Mouse (Mus musculus) limb, embryonic 15.5 days (tissue): Measurements from ENCODE around the gene Srms. TPM values are rescaled to one million over a fixed set of nuclear protein-coding genes. Genes with fewer than 3 reads are reported as not detected.

Source experiments
- ATAC-seq: fragments of 200-750 bp; cut with Nextera tagmentation; 2 replicates; pipeline ENCODE4 v1.8.0; 2017; ENCODE audit warnings: low read depth, moderate TSS enrichment; ENCODE audit not compliant: insufficient number of reproducible peaks, low FRiP score, low TSS enrichment
- H3K27ac ChIP-seq: fragments of 300-500 bp; sonication (generic); 2 replicates; pipeline ENCODE4 v1.5.1; 2015; ENCODE audit warnings: moderate library complexity, mild to moderate bottlenecking, inconsistent platforms
- H3K27me3 ChIP-seq: fragments of 300-500 bp; sonication (generic); 2 replicates; pipeline ENCODE4 v1.6.1; 2015; ENCODE audit warnings: inconsistent platforms
- H3K36me3 ChIP-seq: fragments of 300-500 bp; sonication (generic); 2 replicates; pipeline ENCODE4 v1.6.1; 2015; ENCODE audit warnings: inconsistent platforms
- H3K4me1 ChIP-seq: fragments of 300-500 bp; sonication (generic); 2 replicates; pipeline ENCODE4 v1.6.1; 2015; ENCODE audit warnings: inconsistent platforms
- H3K4me2 ChIP-seq: fragments of 300-500 bp; sonication (generic); 2 replicates; pipeline ENCODE4 v1.6.1; 2015; ENCODE audit warnings: mild to moderate bottlenecking, inconsistent platforms
- H3K4me3 ChIP-seq: fragments of 300-500 bp; sonication (generic); 2 replicates; pipeline ENCODE4 v1.5.1; 2015; ENCODE audit warnings: mild to moderate bottlenecking, inconsistent platforms
- H3K9ac ChIP-seq: fragments of 300-500 bp; sonication (generic); 2 replicates; pipeline ENCODE4 v1.6.1; 2015; ENCODE audit warnings: inconsistent platforms
- H3K9me3 ChIP-seq: fragments of 300-500 bp; sonication (generic); 2 replicates; pipeline ENCODE4 v1.6.1; 2016; ENCODE audit warnings: inconsistent platforms
- WGBS: fragments of 180-500 bp; shearing (Covaris S2); methylation state at CpG from one replicate; pipeline ENCODE4 v1.1.7; 2015; 5-methylcytosine and 5-hydroxymethylcytosine counted together
- polyA plus RNA-seq: library from polyadenylated mRNA; unstranded; fragments of >200 nt; fragmentation: Nextera tagmentation; extraction: Ambion mirVana; gene quantifications from 2 replicates; pipeline ENCODE4 v1.2.1, GENCODE M21; 2015

Srms gene
- polyA plus RNA-seq, 1 experiment from 2014 or later, result 0.26 TPM

GRCm38 (mm10) chr2:181188681-181189080 lies 24.3 kb downstream of the Srms start:
- 38% methylated on average over 2 of the region's 2 CpGs for WGBS
- H3K36me3 ChIP-seq, result no peaks in the 10 kb centered on the region
- H3K4me1 ChIP-seq, result peaks cover 14% of the 10 kb centered on the region
- peak overlapping the region; percentile 79; the same call in 1 of the 2 replicates for H3K4me2 ChIP-seq
- H3K9me3 ChIP-seq, result no peaks in the 10 kb centered on the region
- H3K9ac ChIP-seq, result no peak overlapping the region
- peak overlapping the region; percentile 57 for H3K27ac ChIP-seq
- H3K4me3 ChIP-seq, result peak overlapping the region; percentile 73; the same call in 1 of the 2 replicates
- no peak for ATAC-seq
- no peaks in the 10 kb centered on the region for H3K27me3 ChIP-seq

DNA sequence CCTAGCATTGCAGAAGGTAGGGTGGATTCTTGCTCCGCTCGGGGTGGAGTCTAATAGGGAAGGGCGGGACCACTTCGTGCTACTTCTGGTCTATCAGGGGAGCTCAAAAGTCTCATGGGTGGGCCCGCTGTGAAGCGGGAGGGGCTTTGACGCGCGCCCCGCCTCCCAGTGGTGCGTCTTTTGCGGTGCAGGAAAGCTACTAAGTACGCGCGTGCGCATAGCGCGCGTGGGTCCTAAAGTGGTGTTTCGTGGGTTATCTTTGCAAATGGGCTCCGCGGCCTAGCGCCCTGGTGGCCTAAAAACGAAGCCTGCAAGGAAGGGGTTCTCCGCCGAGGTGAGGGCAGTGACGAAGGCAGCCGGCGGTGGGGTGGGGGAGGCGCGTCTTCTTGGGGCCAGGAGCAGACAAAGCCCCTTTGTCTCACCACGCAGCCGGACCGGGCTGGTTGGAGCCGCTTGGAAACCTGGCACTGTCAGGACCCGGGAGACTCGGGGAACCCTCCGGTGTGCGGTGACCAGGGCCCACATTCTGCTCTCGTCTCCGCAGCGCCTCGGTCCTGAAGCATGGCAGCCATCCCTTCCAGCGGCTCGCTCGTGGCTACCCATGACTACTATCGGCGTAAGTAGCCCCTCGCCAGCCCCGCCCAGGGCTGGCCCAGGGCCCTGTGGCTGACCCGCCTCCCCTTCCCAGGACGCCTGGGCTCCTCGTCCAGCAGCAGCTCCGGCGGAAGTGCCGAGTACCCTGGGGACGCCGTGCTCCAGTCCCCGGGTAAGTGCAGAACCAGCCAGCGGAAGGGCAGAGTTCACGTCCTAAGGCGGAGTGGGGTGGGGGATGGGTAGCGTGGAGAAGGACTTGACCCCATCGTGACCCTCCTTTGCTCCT lies 25.6 kb downstream of the Srms start, which contains the start of gene Ppdpf:
Gene Ppdpf, plus strand, starts transcription at position 127 of the 880 bp plus-strand sequence.
- no peaks in the 10 kb centered on the region for H3K36me3 ChIP-seq

GRCm38 (mm10) chr2:181186635-181187034 lies 26.4 kb downstream of the Srms start:
- peak overlapping the region; percentile 51; the same call in 1 of the 2 replicates for H3K9ac ChIP-seq
- 0% methylated on average over 14 of the region's 14 CpGs for WGBS
- peak; percentile 80 for ATAC-seq
- H3K4me2 ChIP-seq, result peak overlapping the region; percentile 79
- no peaks in the 10 kb centered on the region for H3K9me3 ChIP-seq
- H3K27me3 ChIP-seq, result no peaks in the 10 kb centered on the region
- no peaks in the 10 kb centered on the region for H3K36me3 ChIP-seq
- peaks cover 14% of the 10 kb centered on the region for H3K4me1 ChIP-seq
- H3K27ac ChIP-seq, result peak overlapping the region; percentile 94
- H3K4me3 ChIP-seq, result peak overlapping the region; percentile 73

More for the DNA sequence above, 25.6 kb downstream of the Srms start, which contains the start of gene Ppdpf:
- Histone ChIP-seq H3K9ac (peak within 1 kb of the TSS; percentile 75), H3K4me1 (peaks cover 14% of the 10 kb centered on the region), H3K27me3 (no peaks in the 10 kb centered on the region), H3K4me2 (peak within 1 kb of the TSS; percentile 79), H3K27ac (peak within 1 kb of the TSS; percentile 94), H3K9me3 (no peaks in the 10 kb centered on the region), H3K4me3 (peak within 1 kb of the TSS; percentile 73)
- WGBS, result under 1% methylated on average over 64 of the region's 64 CpGs
- peak; percentile 93 for ATAC-seq

DNA sequence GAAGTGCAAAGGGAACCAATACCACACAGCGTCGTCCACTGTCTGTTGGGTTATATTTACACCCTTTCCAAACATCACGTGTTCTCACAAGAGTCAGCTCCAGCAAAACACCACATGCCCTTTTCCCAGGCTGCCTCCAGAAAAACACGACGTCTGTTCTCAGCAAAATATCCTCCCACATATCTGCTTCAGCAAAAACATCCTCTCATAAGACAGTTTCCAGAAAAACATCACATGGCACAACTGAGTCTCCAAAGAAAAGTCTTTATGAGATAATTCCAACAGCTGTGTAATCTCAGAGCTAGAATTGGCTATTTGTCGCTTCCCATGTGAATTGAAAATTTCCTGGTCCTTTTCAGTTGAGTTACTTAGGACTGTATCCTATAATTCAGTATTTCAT lies 32.1 kb downstream of the Srms start:
- WGBS, result 81% methylated on average over 6 of the region's 6 CpGs
- Histone ChIP-seq H3K9me3 (no peaks in the 10 kb centered on the region), H3K36me3 (no peaks in the 10 kb centered on the region), H3K4me2 (no peak overlapping the region), H3K4me1 (no peaks in the 10 kb centered on the region), H3K27ac (no peak overlapping the region), H3K9ac (no peak overlapping the region), H3K4me3 (no peak overlapping the region), H3K27me3 (no peaks in the 10 kb centered on the region; the same call in 1 of the 2 replicates)
- ATAC-seq, result no peak

DNA sequence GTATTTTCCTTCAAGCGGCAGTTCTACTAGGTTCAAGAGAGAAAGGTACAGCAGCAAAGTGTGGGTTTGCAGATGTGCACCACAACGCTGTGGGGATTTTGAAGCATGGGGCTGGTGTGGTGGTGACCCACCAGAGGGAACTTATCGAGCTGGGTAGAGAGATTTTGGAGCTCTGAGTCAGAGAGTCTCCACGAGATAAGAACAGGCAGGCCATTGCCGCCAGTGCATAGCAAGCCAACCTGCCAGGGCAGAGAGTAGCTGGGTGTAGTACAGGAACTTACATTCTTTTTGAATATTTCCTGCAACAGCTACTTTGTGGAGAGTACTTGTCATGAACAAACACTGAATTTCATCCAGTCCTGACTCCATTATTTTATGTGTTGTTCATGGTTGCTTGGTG lies 34.5 kb downstream of the Srms start:
- H3K9me3 ChIP-seq, result no peaks in the 10 kb centered on the region
- H3K4me1 ChIP-seq, result no peaks in the 10 kb centered on the region
- H3K36me3 ChIP-seq, result no peaks in the 10 kb centered on the region
- H3K27me3 ChIP-seq, result no peaks in the 10 kb centered on the region; the same call in 1 of the 2 replicates
- H3K4me3 ChIP-seq, result no peak overlapping the region
- no peak overlapping the region for H3K27ac ChIP-seq
- no peak overlapping the region for H3K4me2 ChIP-seq
- no peak for ATAC-seq
- H3K9ac ChIP-seq, result no peak overlapping the region
- 88% methylated on average over 5 of the region's 5 CpGs for WGBS

- no peak overlapping the region for H3K9ac ChIP-seq
- H3K36me3 ChIP-seq, result no peaks in the 10 kb centered on the region
- no peaks in the 10 kb centered on the region for H3K9me3 ChIP-seq
- H3K4me1 ChIP-seq, result no peaks in the 10 kb centered on the region
- H3K27ac ChIP-seq, result no peak overlapping the region
- ATAC-seq, result no peak
- WGBS, result 79% methylated on average over 3 of the region's 3 CpGs
- H3K4me3 ChIP-seq, result no peak overlapping the region
- H3K4me2 ChIP-seq, result no peak overlapping the region
- H3K27me3 ChIP-seq, result no peaks in the 10 kb centered on the region; the same call in 1 of the 2 replicates
Observed at GRCm38 (mm10) chr2:181178015-181178414, 35.0 kb downstream of the Srms start.

- Histone ChIP-seq H3K4me3 (no peak overlapping the region), H3K9ac (no peak overlapping the region), H3K27ac (no peak overlapping the region), H3K36me3 (no peaks in the 10 kb centered on the region), H3K9me3 (no peaks in the 10 kb centered on the region), H3K4me1 (no peaks in the 10 kb centered on the region), H3K4me2 (no peak overlapping the region), H3K27me3 (no peaks in the 10 kb centered on the region)
- 79% methylated on average over 3 of the region's 3 CpGs for WGBS
- ATAC-seq, result no peak
Observed at GRCm38 (mm10) chr2:181174646-181175045, 38.3 kb downstream of the Srms start.

DNA sequence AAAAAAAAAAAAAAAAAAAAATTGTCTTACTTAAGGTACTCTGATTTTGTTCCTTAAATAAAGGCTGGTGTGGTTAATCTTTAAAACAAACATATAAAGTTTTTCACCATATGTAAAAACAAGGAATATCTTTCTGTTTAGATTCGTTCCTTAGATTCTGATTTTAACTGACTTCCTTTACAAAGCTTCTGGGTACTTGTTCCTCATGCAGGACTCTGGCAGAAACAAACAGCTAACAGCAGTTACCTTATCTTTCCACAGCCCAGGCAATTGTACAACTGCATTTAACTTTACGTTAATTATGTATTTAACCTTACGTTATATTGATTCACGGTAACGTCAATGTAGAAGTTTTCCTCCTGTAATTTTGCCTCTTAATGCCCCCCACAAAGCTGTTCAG lies 46.5 kb downstream of the Srms start:
- WGBS, result 75% methylated on average over 5 of the region's 5 CpGs
- Histone ChIP-seq H3K36me3 (no peaks in the 10 kb centered on the region), H3K4me2 (no peak overlapping the region), H3K27me3 (peaks cover 12% of the 10 kb centered on the region; the same call in 1 of the 2 replicates), H3K4me1 (no peaks in the 10 kb centered on the region), H3K9ac (no peak overlapping the region), H3K4me3 (no peak overlapping the region), H3K9me3 (no peaks in the 10 kb centered on the region), H3K27ac (no peak overlapping the region)
- ATAC-seq, result no peak

DNA sequence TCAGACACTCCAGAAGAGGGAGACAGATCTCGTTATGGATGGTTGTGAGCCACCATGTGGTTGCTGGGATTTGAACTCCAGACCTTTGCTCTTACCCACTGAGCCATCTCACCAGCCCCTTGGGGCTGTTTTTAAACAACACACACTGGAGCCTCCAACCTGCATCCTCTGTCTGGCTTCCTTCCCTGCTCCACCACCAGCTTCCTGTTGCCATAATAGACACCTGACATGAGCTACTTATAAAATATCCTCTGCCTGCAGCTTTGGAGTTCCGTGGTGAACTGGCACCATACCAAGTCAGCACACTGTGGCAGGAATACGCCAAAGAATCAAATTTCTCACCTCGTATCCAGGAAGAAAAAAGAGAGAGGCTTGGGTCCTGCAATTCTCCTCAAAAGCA lies 52.2 kb downstream of the Srms start:
- Histone ChIP-seq H3K27me3 (peaks cover 41% of the 10 kb centered on the region), H3K27ac (no peak overlapping the region), H3K9me3 (no peaks in the 10 kb centered on the region), H3K4me1 (peaks cover 9% of the 10 kb centered on the region; the same call in 1 of the 2 replicates), H3K4me2 (no peak overlapping the region), H3K9ac (no peak overlapping the region), H3K36me3 (no peaks in the 10 kb centered on the region), H3K4me3 (no peak overlapping the region)
- 38% methylated on average over 4 of the region's 4 CpGs for WGBS
- no peak for ATAC-seq

GRCm38 (mm10) chr2:181159771-181160170 lies 53.2 kb downstream of the Srms start:
- Histone ChIP-seq H3K27me3 (peaks cover 47% of the 10 kb centered on the region), H3K4me2 (no peak overlapping the region), H3K4me3 (no peak overlapping the region), H3K9me3 (no peaks in the 10 kb centered on the region), H3K4me1 (peaks cover 9% of the 10 kb centered on the region; the same call in 1 of the 2 replicates), H3K36me3 (no peaks in the 10 kb centered on the region), H3K9ac (no peak overlapping the region), H3K27ac (no peak overlapping the region)
- 4% methylated on average over 2 of the region's 2 CpGs for WGBS
- ATAC-seq, result no peak

GRCm38 (mm10) chr2:181159091-181159514 lies 53.9 kb downstream of the Srms start:
- Histone ChIP-seq H3K4me1 (peaks cover 9% of the 10 kb centered on the region; the same call in 1 of the 2 replicates), H3K36me3 (no peaks in the 10 kb centered on the region), H3K4me2 (no peak overlapping the region), H3K27me3 (peaks cover 53% of the 10 kb centered on the region), H3K4me3 (no peak overlapping the region), H3K27ac (no peak overlapping the region), H3K9me3 (no peaks in the 10 kb centered on the region), H3K9ac (no peak overlapping the region)
- ATAC-seq, result no peak
- WGBS, result 53% methylated on average over 7 of the region's 7 CpGs

GRCm38 (mm10) chr2:181158471-181158870 lies 54.5 kb downstream of the Srms start:
- H3K36me3 ChIP-seq, result no peaks in the 10 kb centered on the region
- no peak overlapping the region for H3K9ac ChIP-seq
- H3K27ac ChIP-seq, result no peak overlapping the region
- H3K4me2 ChIP-seq, result no peak overlapping the region
- peaks cover 54% of the 10 kb centered on the region for H3K27me3 ChIP-seq
- WGBS, result 92% methylated on average over 2 of the region's 2 CpGs
- no peak overlapping the region for H3K4me3 ChIP-seq
- no peaks in the 10 kb centered on the region for H3K9me3 ChIP-seq
- ATAC-seq, result no peak
- H3K4me1 ChIP-seq, result peaks cover 9% of the 10 kb centered on the region; the same call in 1 of the 2 replicates
